Mouse (Mus musculus): Measurements from ENCODE around the gene Adora1. TPM values are rescaled to one million over a fixed set of nuclear protein-coding genes. Genes with fewer than 3 reads are reported as not detected.

Adora1 gene
- polyA plus RNA-seq (2014; fragmentation: Illumina TruSeq; extraction: RNeasy Lipid Tissue Mini Kit (QIAGEN cat#74804); ENCODE audit: low read depth, low replicate concordance) = 2.1 TPM

DNA sequence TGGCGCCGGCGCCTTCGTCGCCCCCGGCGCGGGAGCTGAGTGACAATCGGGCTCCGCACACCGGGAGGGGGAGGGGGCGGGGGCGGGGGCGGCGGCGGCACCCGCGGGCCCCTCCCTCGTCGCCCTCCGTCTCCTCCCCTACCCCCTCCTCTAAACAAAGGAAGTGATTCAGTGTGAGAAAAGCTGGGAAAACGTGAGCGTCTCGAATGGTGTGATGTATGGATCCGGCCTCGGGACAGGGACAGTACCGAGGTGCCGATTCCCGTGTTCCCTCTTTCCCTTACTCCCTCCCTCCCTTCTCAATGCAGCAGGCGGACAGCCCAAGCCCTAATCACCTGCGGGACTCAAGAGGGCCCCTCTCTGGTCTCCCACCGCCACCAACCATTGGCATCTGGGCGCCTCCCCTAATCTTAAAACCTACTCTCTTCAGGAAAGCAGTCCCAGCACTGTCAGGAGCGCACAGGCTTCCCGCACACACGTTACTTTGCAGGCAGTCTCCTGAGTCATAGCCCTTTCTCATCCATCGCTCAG lies at the start of gene Adora1:
Gene Adora1, minus strand, starts transcription at position 41 of the 531 bp plus-strand sequence.

DNA sequence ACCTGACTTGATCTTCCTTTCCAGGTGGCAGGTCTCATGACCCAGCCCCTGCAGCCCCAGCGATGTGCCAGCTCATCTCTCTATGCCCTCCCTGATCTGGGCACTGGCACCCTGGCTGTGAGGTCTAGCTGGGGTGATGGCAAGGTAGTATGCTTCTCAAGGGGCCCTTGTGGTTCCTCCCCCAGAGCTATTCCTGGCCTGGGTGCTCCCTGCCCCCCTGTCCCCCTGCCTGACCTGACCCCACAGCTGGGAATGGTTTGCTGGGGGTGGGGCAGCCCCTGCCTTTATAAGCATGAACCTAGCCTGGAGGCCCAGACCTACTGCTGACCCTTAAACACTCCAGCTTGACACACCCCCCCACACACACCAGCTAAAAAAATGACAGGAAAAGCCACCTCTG lies 42.1 kb downstream of the Adora1 start, which contains the start of gene Mybph:
Gene Mybph, plus strand, starts transcription at position 323 of the 400 bp plus-strand sequence.

GRCm38 (mm10) chr1:134182025-134182424 lies 53.2 kb downstream of the Adora1 start, which contains the start of gene Chil1:
Chil1 (plus strand) TSS chr1:134182176.

Other genes starting within 250 kb of the Adora1 start
- gene Fmod, start 198.2 kb downstream of the Adora1 start, polyA plus RNA-seq (2014; fragmentation: Illumina TruSeq; extraction: RNeasy Lipid Tissue Mini Kit (QIAGEN cat#74804); ENCODE audit: low read depth, low replicate concordance) = 0.50 TPM
- gene Btg2, start 156.3 kb downstream of the Adora1 start, polyA plus RNA-seq (2014; fragmentation: Illumina TruSeq; extraction: RNeasy Lipid Tissue Mini Kit (QIAGEN cat#74804); ENCODE audit: low read depth, low replicate concordance) = 15.9 TPM
- gene Chit1, start 124.2 kb downstream of the Adora1 start, polyA plus RNA-seq (2014; fragmentation: Illumina TruSeq; extraction: RNeasy Lipid Tissue Mini Kit (QIAGEN cat#74804); ENCODE audit: low read depth, low replicate concordance) = not detected
- gene Chil1, start 53.3 kb downstream of the Adora1 start, polyA plus RNA-seq (2014; fragmentation: Illumina TruSeq; extraction: RNeasy Lipid Tissue Mini Kit (QIAGEN cat#74804); ENCODE audit: low read depth, low replicate concordance) = 0.45 TPM
- gene Mybph, start 42.0 kb downstream of the Adora1 start, polyA plus RNA-seq (2014; fragmentation: Illumina TruSeq; extraction: RNeasy Lipid Tissue Mini Kit (QIAGEN cat#74804); ENCODE audit: low read depth, low replicate concordance) = not detected
- gene Myog, start 54.6 kb upstream of the Adora1 start, polyA plus RNA-seq (2014; fragmentation: Illumina TruSeq; extraction: RNeasy Lipid Tissue Mini Kit (QIAGEN cat#74804); ENCODE audit: low read depth, low replicate concordance) = not detected
- gene Ppfia4, start 97.5 kb upstream of the Adora1 start, polyA plus RNA-seq (2014; fragmentation: Illumina TruSeq; extraction: RNeasy Lipid Tissue Mini Kit (QIAGEN cat#74804); ENCODE audit: low read depth, low replicate concordance) = not detected
- gene Tmem183a, start 126.5 kb upstream of the Adora1 start, polyA plus RNA-seq (2014; fragmentation: Illumina TruSeq; extraction: RNeasy Lipid Tissue Mini Kit (QIAGEN cat#74804); ENCODE audit: low read depth, low replicate concordance) = 115 TPM
- not detected for gene 4933406M09Rik, start 150.5 kb upstream of the Adora1 start, polyA plus RNA-seq (2014; fragmentation: Illumina TruSeq; extraction: RNeasy Lipid Tissue Mini Kit (QIAGEN cat#74804); ENCODE audit: low read depth, low replicate concordance)
- gene Cyb5r1, start 170.1 kb upstream of the Adora1 start, polyA plus RNA-seq (2014; fragmentation: Illumina TruSeq; extraction: RNeasy Lipid Tissue Mini Kit (QIAGEN cat#74804); ENCODE audit: low read depth, low replicate concordance) = 5.2 TPM
- gene Adipor1, start 179.9 kb upstream of the Adora1 start, polyA plus RNA-seq (2014; fragmentation: Illumina TruSeq; extraction: RNeasy Lipid Tissue Mini Kit (QIAGEN cat#74804); ENCODE audit: low read depth, low replicate concordance) = 31.7 TPM
- 13.3 TPM for gene Klhl12, start 220.1 kb upstream of the Adora1 start, polyA plus RNA-seq (2014; fragmentation: Illumina TruSeq; extraction: RNeasy Lipid Tissue Mini Kit (QIAGEN cat#74804); ENCODE audit: low read depth, low replicate concordance)